In genomic region chr14:16447587-16447986, GRCm38 (mm10) we compare ENCODE assay signal across 9 mouse cellular contexts.
DNase-seq lines count a peak whose midpoint lies in the region; ATAC-seq lines count a peak whose summit lies in the region.
"Had no signal": no experiment of that assay in that cellular context is flagged by ENCODE, and none has a peak within 500 bp of the region (broad histone marks: within the 10 kb centered on the region; RNA-seq: fewer than 3 reads in every experiment).

No protein-coding gene starts in this region.

- intact Hi-C loops in heart, postnatal 25 days (cut with DNase I): no loop called here
- intact Hi-C loops in left cerebral cortex, postnatal 14 days (cut with DNase I): no loop called here

- H3K9ac ChIP-seq in heart, embryonic 12.5 days: no peak overlapping the region
- H3K9ac ChIP-seq in forebrain, embryonic 16.5 days (replicated peaks; ENCODE audit: low read depth, low read length): no peak overlapping the region
- H3K9ac ChIP-seq in lung, embryonic 15.5 days: no peak overlapping the region

- H3K27me3 ChIP-seq in heart, embryonic 12.5 days (replicated peaks): no peaks in the 10 kb centered on the region
- no peaks in the 10 kb centered on the region for H3K27me3 ChIP-seq in forebrain, embryonic 16.5 days (replicated peaks; ENCODE audit: control insufficient read depth, insufficient read depth, low read length)
- H3K27me3 ChIP-seq in lung, embryonic 15.5 days: no peaks in the 10 kb centered on the region

- H3K4me3 ChIP-seq in heart, embryonic 12.5 days: no peak overlapping the region
- no peak overlapping the region for H3K4me3 ChIP-seq in forebrain, embryonic 16.5 days (replicated peaks; ENCODE audit: low read length)
- H3K4me3 ChIP-seq in lung, embryonic 15.5 days: no peak overlapping the region
- H3K4me3 ChIP-seq: megakaryocyte, embryonic 14.5 days had no signal

- H3K27ac ChIP-seq in heart, embryonic 12.5 days (ENCODE audit: poor library complexity, severe bottlenecking): no peak overlapping the region
- no peak overlapping the region for H3K27ac ChIP-seq in forebrain, embryonic 16.5 days (ENCODE audit: low read length)
- no peak overlapping the region for H3K27ac ChIP-seq in lung, embryonic 15.5 days

- peaks cover 16% of the 10 kb centered on the region for H3K4me1 ChIP-seq in heart, embryonic 12.5 days (replicated peaks)
- H3K4me1 ChIP-seq in forebrain, embryonic 16.5 days (replicated peaks; ENCODE audit: control insufficient read depth, insufficient read depth, low read length): no peaks in the 10 kb centered on the region
- H3K4me1 ChIP-seq in lung, embryonic 15.5 days: peaks cover 6% of the 10 kb centered on the region; the same call in 1 of the 2 replicates

- no peak for DNase-seq in heart, postnatal 25 days (ENCODE audit: low spot score)
- DNase-seq in MN1 (ENCODE audit: low spot score): peak; percentile 46
- DNase-seq in thymus, postnatal 4 days: peak; percentile 40
- no peak for DNase-seq in left cerebral cortex, postnatal 14 days (ENCODE audit: low spot score in 2 of 2)
- no peak for DNase-seq in heart, adult 11 months

- H3K36me3 ChIP-seq in heart, embryonic 12.5 days: peaks cover 21% of the 10 kb centered on the region
- H3K36me3 ChIP-seq in forebrain, embryonic 16.5 days (ENCODE audit: control insufficient read depth, insufficient read depth): no peaks in the 10 kb centered on the region
- no peaks in the 10 kb centered on the region for H3K36me3 ChIP-seq in lung, embryonic 15.5 days

- H3K4me2 ChIP-seq in heart, embryonic 12.5 days: no peak overlapping the region
- no peak overlapping the region for H3K4me2 ChIP-seq in forebrain, embryonic 16.5 days (ENCODE audit: low read length)
- no peak overlapping the region for H3K4me2 ChIP-seq in lung, embryonic 15.5 days

- 0 out of 2 replicates have a peak, but pooled peaks have one; percentile 52 for ATAC-seq in heart, embryonic 12.5 days (ENCODE audit: insufficient number of reproducible peaks, low FRiP score)
- ATAC-seq in forebrain, embryonic 16.5 days: peak; percentile 36
- ATAC-seq in lung, embryonic 15.5 days (ENCODE audit: borderline replicate concordance, extremely low read depth, low FRiP score, low TSS enrichment): peak; percentile 66; the same call in 1 of the 2 replicates

- H3K9me3 ChIP-seq in heart, embryonic 12.5 days (replicated peaks): no peaks in the 10 kb centered on the region
- H3K9me3 ChIP-seq in forebrain, embryonic 16.5 days (ENCODE audit: control insufficient read depth, low read length): no peaks in the 10 kb centered on the region
- no peaks in the 10 kb centered on the region for H3K9me3 ChIP-seq in lung, embryonic 15.5 days
- H3K9me3 ChIP-seq: megakaryocyte, embryonic 14.5 days had no signal

- WGBS in heart, embryonic 12.5 days: 49% methylated on average over 3 of the region's 3 CpGs
- 36% methylated on average over 3 of the region's 3 CpGs for WGBS in forebrain, embryonic 16.5 days
- WGBS in lung, embryonic 15.5 days: 37% methylated on average over 3 of the region's 3 CpGs

Comparison
In these comparisons a context has a peak if more than half of its experiments do, and no peak if none do; other contexts are left out.
1. DNase-seq: peak in MN1 (single experiment) and thymus, postnatal 4 days (single experiment); none in heart, postnatal 25 days (single experiment), left cerebral cortex, postnatal 14 days (0 of 2) and heart, adult 11 months (single experiment).
2. Peak in every context shown above with its lines, with median percentiles within 50 percentile points of each other: ATAC-seq.